Mouse (Mus musculus): ENCODE measurements around the gene Gm44511. TPM values are rescaled to one million over a fixed set of nuclear protein-coding genes. Genes with fewer than 3 reads are reported as not detected.

Gm44511 gene
- polyA plus RNA-seq, 1 experiment from 2014 or later, result 0.26 TPM

DNA sequence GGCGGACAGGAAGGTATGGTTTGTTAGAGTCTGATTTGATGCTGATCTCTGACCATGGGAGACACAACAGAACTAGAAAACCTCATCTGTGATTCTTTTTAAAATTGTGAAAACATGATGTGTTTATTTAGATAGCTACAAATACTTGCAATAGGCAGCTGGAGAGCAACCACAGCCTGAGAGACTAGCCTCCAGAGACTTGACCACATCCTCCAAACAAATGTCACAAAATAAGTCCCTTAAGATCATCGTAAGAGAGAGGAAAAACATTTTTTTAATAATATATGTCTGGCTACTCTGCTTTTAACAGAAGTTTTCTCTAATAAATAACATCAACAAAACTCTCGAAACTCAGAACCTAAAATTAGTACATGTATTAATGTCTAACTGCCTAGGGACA lies 94.1 kb downstream of the Gm44511 start:
- ATAC-seq (no peak), DNase-seq (ENCODE audit: low spot score) (no peak)
- Histone ChIP-seq H3K36me3 (ENCODE audit: insufficient read depth, low read length) (no peaks in the 10 kb centered on the region), H3K27ac (ENCODE audit: low read length) (no peak overlapping the region), H3K27me3 (replicated peaks; ENCODE audit: insufficient read depth, low read length) (no peaks in the 10 kb centered on the region), H3K9ac (replicated peaks; ENCODE audit: low read depth) (no peak overlapping the region), H3K9me3 (ENCODE audit: low read length) (no peaks in the 10 kb centered on the region), H3K4me3 (ENCODE audit: low read depth, low read length) (no peak overlapping the region), H3K4me2 (replicated peaks; ENCODE audit: low read depth, low read length) (no peak overlapping the region), H3K4me1 (ENCODE audit: insufficient read depth, low read depth, low read length) (no peaks in the 10 kb centered on the region)
- 79% methylated on average over 3 of the region's 3 CpGs for WGBS
- TF ChIP-seq CTCF (IDR thresholded peaks at IDR 0.05), result no peak
- TF ChIP-seq EP300 (IDR thresholded peaks at IDR 0.05), result no peak

Other genes starting within 250 kb of the Gm44511 start
- gene A2ml1, start 244.7 kb downstream of the Gm44511 start, polyA plus RNA-seq (2015; fragmentation: Nextera tagmentation; extraction: Ambion mirVana), result 10.1 and 10.8 TPM in 2 replicates
- gene Klrb1a, start 202.8 kb downstream of the Gm44511 start, polyA plus RNA-seq (2015; fragmentation: Nextera tagmentation; extraction: Ambion mirVana), result not detected in 2 replicates
- not detected in 2 replicates for gene Clec2h, start 163.9 kb downstream of the Gm44511 start, polyA plus RNA-seq (2015; fragmentation: Nextera tagmentation; extraction: Ambion mirVana)
- not detected in 2 replicates for gene Klrb1, start 103.3 kb downstream of the Gm44511 start, polyA plus RNA-seq (2015; fragmentation: Nextera tagmentation; extraction: Ambion mirVana)
- 0.41 and 0.50 TPM in 2 replicates for gene Klrb1c, start 37.1 kb downstream of the Gm44511 start, polyA plus RNA-seq (2015; fragmentation: Nextera tagmentation; extraction: Ambion mirVana)
- gene Klrb1b, start within 50 bp of the Gm44511 start, polyA plus RNA-seq (2015; fragmentation: Nextera tagmentation; extraction: Ambion mirVana), result 0.26 and 0.35 TPM in 2 replicates
- 0.11 and 0.14 TPM in 2 replicates for gene Clec2i, start 61.3 kb upstream of the Gm44511 start, polyA plus RNA-seq (2015; fragmentation: Nextera tagmentation; extraction: Ambion mirVana)
- gene BC035044, start 64.8 kb upstream of the Gm44511 start, polyA plus RNA-seq (2015; fragmentation: Nextera tagmentation; extraction: Ambion mirVana), result 0.58 and 1.2 TPM in 2 replicates
- gene Clec2g, start 108.1 kb upstream of the Gm44511 start, polyA plus RNA-seq (2015; fragmentation: Nextera tagmentation; extraction: Ambion mirVana), result not detected in 2 replicates
- gene Klrb1f, start 219.6 kb upstream of the Gm44511 start, polyA plus RNA-seq (2015; fragmentation: Nextera tagmentation; extraction: Ambion mirVana), result 0.35 and 0.37 TPM in 2 replicates

Data from lung, postnatal 0 days (tissue).